Mouse (Mus musculus): ENCODE measurements around the gene Usp36. TPM values are rescaled to one million over a fixed set of nuclear protein-coding genes. Genes with fewer than 3 reads are reported as not detected.
"Not testable (repeated sequence)": the region's sequence is repeated elsewhere in the genome, so short reads cannot be mapped to it uniquely, and the experiment has no call there.

Gene Usp36
- total RNA-seq, 2 experiments from 2014 or later = 9.8 TPM

DNA sequence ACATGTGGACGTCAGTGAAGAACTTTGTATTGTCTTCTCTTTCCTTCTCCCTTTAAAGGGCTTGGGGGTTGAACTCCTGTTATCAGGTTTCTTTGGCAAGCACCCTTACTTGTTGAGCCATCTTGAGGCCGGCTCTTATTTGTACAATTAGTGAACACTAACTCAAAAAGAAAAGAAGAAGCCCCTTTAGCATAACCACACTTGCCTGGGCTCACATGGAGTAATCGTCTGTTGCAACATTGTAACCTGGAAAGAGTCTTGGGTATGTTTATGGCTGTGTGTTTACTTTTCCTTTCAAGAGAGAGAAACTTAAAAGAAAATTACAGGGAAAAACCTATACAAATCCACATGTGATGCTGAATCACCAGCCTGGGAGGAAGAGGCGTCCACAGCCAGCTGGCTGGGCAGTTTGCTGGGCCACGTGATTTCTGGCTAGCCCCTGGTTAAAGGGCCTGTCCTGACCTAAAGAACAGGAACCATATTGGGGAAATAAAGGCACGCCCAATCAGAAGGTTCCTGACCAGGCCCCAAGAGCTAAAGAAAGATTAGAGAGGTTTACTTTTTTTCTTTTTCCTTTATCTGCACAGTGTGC, 22.2 kb upstream of the Usp36 start:
- DNase-seq = no peak
- intact Hi-C loops (cut with DNase I; ENCODE audit: low total_unique reads) = no loop called here

DNA sequence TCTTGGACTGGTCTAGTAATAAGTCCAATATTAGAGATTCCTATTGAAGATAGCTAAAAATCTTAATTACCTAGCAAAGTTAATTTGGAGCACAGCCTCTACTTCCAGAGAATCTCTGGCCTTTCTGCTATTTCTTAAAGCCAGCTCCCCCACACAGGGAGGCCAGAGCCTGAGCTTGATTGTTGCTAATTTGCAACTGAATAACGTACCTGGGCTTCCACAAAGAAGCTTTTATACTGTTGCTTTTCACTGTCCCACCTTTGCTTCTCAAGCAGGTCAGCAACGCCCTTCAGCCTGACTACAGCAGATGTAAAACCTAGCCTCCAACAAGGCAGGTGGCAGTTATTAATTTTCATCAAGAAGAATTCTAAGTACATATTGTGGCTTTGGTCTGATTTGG, 17.9 kb upstream of the Usp36 start:
- DNase-seq; intact Hi-C loops (cut with DNase I; ENCODE audit: low total_unique reads): not testable (repeated sequence)

DNA sequence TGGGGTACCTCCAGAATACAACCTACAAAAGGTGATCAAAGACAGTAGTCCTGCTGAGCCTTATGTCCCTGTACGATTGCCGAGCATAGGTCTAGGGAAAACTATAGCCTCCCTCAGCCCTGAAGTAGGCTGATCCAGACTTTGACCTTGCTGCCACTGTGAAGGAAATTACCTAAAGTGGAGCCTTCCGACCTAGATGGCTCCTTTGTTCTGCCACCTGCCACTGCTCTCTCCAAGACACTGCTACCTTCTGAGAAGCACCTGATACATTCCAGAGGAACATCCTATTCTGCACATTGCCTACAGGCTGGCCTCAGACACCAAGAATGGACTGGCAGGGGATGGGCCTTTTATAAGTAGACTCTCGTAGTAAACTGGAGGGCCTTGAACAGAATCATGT, 13.9 kb upstream of the Usp36 start:
- not testable (repeated sequence) for DNase-seq

DNA sequence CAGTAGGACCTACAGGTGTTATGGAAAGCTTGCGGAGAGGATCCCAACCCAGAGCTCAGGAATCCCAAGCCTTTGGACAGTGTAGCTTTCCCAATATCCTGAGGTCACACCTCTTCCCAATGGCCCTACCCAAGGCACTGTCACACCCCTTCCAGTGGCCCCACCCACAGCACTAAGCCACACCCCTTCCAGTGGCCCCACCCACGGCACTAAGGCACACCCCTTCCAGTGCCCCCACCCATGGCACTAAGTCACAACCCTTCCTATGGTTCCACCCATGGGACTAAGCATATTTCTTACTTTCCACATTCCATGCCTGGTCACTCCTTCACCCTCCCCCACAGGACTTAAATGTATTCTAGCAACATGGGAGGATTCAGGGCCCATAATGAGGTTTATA, 8.8 kb upstream of the Usp36 start:
- intact Hi-C loops (cut with DNase I; ENCODE audit: low total_unique reads) = no loop called here
- DNase-seq = no peak

More for the DNA sequence above, 13.9 kb upstream of the Usp36 start:
- intact Hi-C loops (cut with DNase I; ENCODE audit: low total_unique reads) = not testable (repeated sequence)

DNA sequence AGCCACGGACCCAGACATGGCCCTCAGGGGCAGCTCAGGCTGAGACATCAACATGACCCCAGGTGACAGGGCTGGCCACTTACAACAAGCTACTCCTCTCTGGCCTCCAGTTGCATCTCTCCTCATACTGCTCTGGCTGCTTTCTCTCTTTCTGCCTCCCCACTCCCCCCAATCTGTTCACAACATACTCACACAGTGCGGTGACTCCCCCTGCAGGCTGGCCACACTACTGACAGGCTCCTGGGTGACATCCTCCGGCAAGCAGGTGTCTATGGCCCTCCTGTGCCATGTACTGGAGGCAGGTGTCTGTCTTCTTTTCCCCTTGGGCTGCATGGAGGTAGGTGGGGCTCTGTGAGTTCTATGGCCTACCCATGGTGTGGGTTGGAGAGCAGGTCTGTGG, 7.9 kb upstream of the Usp36 start:
- intact Hi-C loops (cut with DNase I; ENCODE audit: low total_unique reads) = no loop called here
- no peak for DNase-seq

DNA sequence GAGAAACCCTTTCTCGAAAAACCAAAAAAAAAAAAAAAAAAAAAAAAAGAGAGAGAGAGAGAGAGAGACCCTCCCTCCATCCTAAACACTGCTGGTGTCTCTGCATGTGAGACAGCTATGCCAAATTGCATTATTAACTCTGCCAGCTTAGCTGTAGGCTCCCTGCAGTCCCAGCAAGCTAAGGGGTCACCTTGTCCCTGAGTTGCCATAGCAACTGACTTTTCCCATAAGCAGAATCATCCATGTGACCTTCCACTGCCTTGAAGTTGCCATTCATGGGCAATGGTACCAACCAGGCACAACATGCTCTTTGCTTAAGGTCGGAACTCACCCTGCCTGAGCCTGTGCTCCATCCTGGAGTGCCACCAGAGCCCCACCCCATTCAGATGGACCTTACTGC, 5.0 kb upstream of the Usp36 start:
- DNase-seq = no peak
- intact Hi-C loops (cut with DNase I; ENCODE audit: low total_unique reads) = no loop called here

DNA sequence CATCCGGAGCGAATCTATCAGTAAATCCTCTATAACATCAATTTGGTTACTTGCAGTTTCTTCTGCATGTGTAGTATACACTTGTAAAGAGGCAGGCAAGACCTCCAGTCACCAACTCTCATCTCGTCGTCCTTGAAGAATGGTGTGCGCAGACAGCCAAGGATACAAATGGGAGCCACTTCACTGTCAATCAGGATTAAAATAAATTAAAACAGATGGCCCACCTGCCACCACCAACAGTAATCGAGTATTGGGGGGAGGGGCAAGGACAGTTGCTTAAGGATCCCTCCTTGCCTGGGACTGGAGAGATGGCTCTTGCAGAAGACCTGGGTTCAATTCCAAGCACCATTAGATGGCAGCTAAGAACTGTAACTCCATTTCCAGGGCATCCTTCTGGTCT, 2.6 kb upstream of the Usp36 start:
- intact Hi-C loops (cut with DNase I; ENCODE audit: low total_unique reads) = no loop called here
- no peak for DNase-seq

DNA sequence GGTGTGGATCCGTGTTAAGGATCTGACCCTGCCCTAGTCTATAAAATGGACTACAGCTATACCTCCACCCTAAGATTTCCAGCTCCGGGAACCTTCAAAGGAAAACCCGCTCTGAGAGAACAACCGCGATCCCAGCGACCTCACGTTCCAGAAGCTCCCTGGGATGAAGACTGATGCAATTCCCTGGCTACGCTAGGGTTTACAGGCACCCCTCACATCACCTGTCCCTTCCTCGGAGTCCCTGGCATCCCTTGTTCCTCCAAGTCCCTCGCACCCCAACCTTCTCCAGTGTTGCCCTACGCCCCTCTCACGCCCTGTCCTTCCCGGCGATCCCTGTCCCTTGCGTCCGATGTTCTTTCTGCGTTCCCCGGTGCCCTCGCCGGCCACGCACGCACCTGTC, 482 bp downstream of the Usp36 start:
- intact Hi-C loops (cut with DNase I; ENCODE audit: low total_unique reads) = no loop called here
- no peak for DNase-seq

DNA sequence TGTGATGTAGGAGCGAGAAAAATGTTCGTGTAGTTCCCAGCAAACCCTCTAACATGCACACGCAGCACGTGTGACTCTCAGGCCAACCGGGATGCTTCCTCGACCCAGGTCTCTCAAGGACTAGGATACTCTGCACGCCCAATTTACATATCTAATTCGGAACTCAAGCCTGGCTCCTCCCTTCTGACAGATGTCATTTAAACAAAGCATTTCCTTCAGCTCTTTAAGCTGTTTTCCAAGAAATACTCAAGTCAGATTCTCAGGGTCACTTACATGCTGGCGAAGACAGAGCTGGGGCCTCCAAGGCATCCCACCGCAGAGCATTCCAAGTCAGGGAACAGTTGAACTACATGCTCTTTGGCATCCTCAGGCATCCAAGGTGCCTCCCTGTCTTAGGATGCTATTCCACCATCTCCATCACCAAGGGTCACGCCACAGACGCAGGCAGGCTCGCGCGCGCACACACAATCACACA, 970 bp downstream of the Usp36 start:
- no peak for DNase-seq
- intact Hi-C loops (cut with DNase I; ENCODE audit: low total_unique reads) = no loop called here

DNA sequence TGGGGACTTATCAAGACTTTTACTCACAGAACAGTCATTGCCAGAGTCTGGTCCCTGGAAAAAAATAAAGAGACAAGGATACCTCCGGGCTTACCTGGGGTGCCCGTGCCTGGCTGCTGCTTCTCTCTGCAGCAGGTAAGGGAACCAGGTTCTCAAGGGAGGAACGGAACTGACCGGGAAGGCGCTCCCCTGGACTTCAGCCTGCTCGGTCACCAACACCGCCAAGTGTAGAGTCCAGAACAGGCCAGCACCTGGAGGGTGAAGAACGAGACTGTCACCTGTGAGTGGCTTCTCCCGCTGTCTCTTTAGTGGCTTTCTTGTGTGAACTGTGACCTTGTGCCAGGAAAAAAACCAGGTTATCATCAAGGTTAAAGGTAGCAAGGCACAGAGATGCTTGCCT, 2.5 kb downstream of the Usp36 start:
- intact Hi-C loops (cut with DNase I; ENCODE audit: low total_unique reads) = no loop called here

DNA sequence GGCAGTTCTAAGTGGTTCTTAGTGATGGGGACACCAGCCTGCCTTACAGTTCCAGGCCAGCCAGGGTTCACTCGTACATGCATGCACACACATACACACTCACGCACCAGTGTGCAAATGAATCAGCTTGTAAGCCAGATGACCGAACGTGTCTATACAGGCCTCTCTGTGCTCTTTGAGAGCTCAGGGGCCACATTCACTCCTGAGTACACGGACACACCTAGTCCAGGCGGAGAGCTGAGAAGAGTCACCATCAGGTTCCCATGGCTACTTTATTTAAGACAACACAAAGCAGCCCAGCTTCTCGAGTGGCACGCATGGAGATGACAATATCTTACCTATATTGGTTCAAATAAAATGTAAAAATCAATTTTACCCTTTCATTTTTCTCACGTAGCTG, 3.6 kb downstream of the Usp36 start:
- no peak for DNase-seq
- intact Hi-C loops (cut with DNase I; ENCODE audit: low total_unique reads) = no loop called here

More for the DNA sequence above, 2.5 kb downstream of the Usp36 start:
- DNase-seq = no peak

DNA sequence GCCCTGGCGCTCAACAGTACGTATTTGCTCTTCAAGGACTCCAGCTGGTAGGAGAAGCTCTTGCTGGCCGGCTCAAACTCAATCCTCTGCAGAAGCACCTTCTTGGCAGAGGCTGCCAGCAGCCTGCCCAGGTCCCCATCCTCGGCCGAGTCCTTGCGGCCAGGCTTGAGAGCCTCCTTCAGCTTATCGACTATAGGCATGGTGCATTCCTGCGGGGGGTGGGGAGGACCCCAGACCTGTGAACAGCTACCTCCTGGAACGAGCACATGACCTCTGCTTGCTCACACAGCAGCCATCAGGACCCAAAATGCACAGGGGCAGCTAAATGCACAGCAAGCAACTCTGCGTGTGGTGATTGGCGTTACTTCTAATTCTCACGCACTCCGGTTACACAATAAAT, 4.3 kb downstream of the Usp36 start:
- no peak for DNase-seq
- intact Hi-C loops (cut with DNase I; ENCODE audit: low total_unique reads) = no loop called here

DNA sequence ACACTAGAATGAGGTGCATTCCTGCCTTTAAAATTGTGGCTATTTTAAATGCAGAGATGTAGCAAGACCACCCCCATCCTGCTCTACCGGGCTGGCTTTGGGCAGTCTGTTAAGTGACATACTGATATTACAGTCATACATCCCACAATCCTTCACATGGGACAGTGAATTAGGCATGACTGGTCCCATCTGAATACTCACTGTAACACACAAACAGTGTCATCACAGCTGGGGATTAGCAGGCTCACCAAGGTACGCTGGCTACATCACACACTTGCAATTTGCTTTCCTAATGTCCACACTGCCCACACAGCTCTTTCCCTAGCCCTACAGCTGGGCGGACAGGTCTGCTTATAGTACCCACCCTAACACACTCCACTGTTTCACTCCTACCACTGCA, 9.8 kb downstream of the Usp36 start:
- DNase-seq = no peak
- intact Hi-C loops (cut with DNase I; ENCODE audit: low total_unique reads) = no loop called here

DNA sequence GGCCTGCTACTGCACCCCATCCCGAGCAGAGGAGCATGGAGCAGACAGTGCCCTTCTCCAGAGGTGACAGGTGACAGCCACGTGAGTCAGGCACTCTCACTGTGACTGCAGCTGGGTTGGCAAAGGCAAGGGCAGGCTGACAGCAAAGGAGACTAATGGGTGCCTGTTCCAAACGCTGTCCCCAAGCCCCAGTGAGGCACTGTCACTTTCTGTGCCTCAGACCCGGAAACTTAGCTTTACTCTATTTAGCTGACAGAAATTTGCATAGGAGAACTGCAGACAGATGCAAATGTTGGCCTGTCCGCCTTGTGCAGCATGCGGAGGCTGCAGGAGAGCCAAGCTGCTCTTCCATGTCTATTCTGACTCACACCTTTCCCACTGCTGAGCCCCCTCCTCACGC, 13.7 kb downstream of the Usp36 start:
- no peak for DNase-seq
- intact Hi-C loops (cut with DNase I; ENCODE audit: low total_unique reads) = no loop called here

DNA sequence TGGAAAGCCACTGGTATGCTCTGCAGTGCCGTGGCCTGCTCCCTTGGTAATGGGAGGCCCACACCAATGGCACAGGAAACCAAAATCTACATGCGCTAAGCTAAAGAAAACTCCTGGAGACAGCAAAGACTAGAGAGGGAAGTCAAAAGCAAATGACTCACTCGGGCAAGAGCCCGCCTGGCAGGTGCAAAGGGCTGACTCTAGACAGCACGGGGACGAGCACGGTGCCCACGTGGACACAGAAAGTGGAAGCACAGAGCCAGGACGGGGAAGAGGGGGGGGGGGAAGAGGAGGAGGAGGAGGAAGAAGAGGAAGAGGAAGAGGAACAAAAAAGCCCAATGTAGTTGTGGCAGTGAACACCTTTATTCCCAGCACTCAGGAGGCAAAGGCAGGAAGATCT, 15.0 kb downstream of the Usp36 start:
- intact Hi-C loops (cut with DNase I; ENCODE audit: low total_unique reads) = no loop called here
- DNase-seq = no peak

DNA sequence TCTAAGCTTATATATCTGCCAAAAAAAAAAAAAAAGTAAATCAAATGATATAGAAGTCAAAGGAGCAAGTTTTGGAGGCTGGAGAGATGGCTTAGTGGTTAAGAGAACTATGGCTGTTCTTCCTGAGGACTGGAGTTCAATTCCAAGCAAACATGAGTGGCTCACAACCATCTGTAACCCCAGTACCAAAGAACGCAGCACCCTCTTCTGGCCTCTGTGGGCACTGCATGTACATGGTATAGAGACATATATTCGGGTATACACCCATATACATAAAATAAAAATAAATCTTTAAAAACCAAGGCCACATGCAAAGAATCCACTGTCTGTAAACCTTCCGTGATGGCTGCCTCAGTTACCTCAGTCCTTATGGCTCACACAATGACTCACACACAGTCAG, 20.2 kb downstream of the Usp36 start:
- intact Hi-C loops (cut with DNase I; ENCODE audit: low total_unique reads) = no loop called here
- no peak for DNase-seq

DNA sequence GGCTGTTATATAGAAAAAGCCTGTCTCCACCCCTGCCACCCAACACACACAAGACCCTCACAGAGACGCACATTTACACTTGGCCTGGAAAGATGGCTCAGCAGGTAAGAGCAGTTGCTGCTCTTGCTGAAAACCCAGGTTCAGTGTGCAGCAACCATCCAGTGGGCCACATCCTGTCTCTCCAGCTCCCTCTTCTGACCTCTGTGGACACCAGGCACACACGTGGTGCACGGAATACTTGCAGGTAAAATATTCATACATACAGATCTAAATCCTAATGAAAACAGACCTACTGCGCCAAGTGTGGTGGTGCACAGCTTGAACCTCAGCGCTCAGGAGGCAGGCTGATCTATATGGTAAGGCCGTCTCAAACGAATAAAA, 23.4 kb downstream of the Usp36 start:
- no peak for DNase-seq
- intact Hi-C loops (cut with DNase I; ENCODE audit: low total_unique reads) = no loop called here

DNA sequence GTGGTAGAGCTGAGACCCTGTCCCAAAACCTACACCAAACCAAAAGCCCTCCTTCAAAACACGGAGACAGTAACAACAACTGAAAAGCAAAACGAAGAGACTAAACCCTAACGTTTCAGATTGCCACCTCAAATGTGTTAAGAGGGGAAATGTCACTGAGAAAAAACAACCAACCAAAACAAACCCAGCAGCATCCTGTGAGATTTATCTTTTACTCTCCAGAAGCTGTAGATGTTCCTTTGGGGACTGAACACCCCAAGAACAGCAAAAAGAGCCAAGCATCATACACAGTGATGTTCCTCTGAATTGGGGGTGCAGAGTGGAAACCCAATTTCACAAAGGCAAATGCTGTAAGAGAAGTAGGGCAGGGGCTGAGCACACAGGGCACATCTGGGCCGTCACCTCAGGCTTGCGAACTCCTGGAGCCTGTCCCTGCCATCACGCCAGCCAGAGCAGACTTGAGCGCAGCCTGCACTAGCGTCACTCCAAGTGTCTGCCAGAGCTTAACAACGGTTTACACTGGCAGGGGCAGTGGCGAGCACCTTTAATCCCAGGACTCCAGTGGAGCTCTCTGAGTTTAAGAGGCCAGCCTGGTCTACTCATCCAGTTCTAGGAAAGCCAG, 23.9 kb downstream of the Usp36 start:
- intact Hi-C loops (cut with DNase I; ENCODE audit: low total_unique reads) = no loop called here
- DNase-seq = no peak

DNA sequence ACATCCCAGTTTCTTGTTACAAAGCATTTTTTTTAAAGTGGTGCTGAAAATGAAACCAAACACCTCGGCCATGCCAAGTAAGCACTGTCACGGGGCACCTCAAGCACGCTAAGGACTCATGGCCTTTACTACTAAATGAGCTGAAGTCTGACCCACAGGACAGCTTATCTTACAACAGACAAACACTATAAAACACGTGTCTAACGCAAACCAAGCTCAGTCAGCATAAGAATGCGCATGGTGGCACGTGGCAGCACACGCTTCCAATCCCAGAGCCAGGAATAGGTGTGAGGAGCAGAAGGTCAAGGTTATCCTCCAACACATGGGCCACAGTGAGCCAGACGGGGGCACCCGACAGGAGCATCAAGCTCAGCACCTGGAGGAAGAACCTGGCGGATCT, 24.4 kb downstream of the Usp36 start:
- intact Hi-C loops (cut with DNase I; ENCODE audit: low total_unique reads) = no loop called here
- no peak for DNase-seq

DNA sequence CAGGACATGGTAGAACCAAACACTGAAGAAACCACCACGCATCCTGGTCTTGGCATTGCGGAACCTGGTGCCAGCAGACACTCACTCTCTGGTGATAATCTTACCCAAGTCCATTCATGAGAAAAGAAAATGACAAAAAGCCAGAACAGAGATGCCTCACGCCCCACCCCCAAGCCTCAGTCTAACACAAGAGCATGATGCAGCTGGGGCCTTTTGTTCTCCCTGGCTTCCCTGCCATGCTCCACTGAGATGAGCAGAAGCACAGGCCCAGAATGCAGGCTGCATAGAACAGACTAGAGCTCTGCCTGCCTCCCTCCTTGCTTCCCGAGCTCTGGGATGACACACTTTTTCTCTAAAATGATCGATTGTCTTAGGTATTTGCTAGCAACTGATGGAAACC, 26.9 kb downstream of the Usp36 start:
- intact Hi-C loops (cut with DNase I; ENCODE audit: low total_unique reads) = no loop called here
- no peak for DNase-seq

DNA sequence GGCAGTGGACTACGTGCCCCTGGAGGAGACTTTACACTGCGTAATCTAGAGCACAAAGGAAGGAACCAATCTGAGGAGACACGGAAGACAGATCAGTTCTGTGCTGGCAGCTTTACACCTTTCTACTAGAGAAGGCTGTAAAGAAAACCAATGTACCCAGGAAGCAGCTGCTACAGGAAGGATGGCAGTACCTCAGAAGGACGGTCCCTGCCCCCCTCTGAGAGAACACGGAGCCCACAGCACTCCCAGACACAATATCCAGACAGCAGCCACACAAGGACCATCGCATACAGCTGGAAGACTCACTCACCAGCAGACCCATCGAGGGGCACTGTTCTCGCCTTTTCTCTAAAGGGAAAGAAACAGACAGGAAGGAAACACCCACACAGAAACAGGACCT, 30.0 kb downstream of the Usp36 start:
- intact Hi-C loops (cut with DNase I; ENCODE audit: low total_unique reads) = no loop called here
- DNase-seq = no peak

DNA sequence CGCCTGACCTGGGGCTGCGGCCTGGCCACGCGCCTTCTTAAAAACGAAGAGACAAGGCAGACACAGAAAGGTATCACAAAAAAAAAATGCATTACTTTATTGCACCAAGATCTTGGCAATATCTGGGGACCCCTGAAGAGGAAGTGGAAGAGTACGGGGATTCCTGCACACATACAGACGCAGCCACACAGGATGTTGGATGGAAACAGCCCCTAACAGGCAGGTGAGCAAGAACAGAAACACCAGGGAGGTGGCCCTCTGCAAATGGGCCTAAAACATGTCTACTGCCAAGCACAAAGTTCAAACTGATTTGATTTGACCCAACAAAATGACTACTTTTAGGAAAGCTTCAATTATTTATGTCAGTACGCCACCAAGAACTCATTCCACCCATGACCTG, 30.5 kb downstream of the Usp36 start:
- intact Hi-C loops (cut with DNase I; ENCODE audit: low total_unique reads) = no loop called here
- DNase-seq = no peak
